Mouse (Mus musculus) G1E (cell line): ENCODE data around the gene Tmem50b.

Source experiments
- CTCF ChIP-seq: IDR thresholded peaks from 2 replicates; pipeline ENCODE4 v1.5.1; 2012; ENCODE audit warnings: low read depth, low read length, inconsistent platforms, mixed read lengths
- GATA1 ChIP-seq: IDR thresholded peaks from 2 replicates; pipeline ENCODE4 v1.6.1; 2012; ENCODE audit warnings: borderline replicate concordance, low read length, inconsistent platforms, mixed read lengths
- TAL1 ChIP-seq: conservative IDR thresholded peaks from 2 replicates; pipeline ENCODE4 v1.6.1; 2012; ENCODE audit warnings: low read depth, low read length, inconsistent platforms, mixed read lengths

- no peak for TF ChIP-seq CTCF
- TF ChIP-seq GATA1: no peak
- no peak for TF ChIP-seq TAL1
Measured at GRCm38 (mm10) chr16:91614552-91614951, 17.0 kb upstream of the Tmem50b start.
